Mouse (Mus musculus) G1E (cell line): ENCODE measurements around the gene Tor1a. TPM values are rescaled to one million over a fixed set of nuclear protein-coding genes. Genes with fewer than 3 reads are reported as not detected.
"Not testable (repeated sequence)": the region's sequence is repeated elsewhere in the genome, so short reads cannot be mapped to it uniquely, and the experiment has no call there.

Experiments
- ATAC-seq: 2 replicates; pipeline ENCODE4 v1.8.0; 2016; ENCODE audit warnings: mild to moderate bottlenecking; ENCODE audit not compliant: insufficient number of reproducible peaks, poor library complexity, low FRiP score, severe bottlenecking; ENCODE audit errors: extremely low read depth
- DNase-seq: peaks from one replicate; pipeline ENCODE4 v3.0.0; 2012; ENCODE audit warnings: low spot score
- H3K27me3 ChIP-seq: 2 replicates; pipeline ENCODE4 v1.6.1; 2012; ENCODE audit warnings: mild to moderate bottlenecking, low read length, inconsistent platforms; ENCODE audit not compliant: insufficient read depth
- H3K36me3 ChIP-seq: replicated peaks from 2 replicates; pipeline ENCODE3; 2012; ENCODE audit warnings: mild to moderate bottlenecking, inconsistent platforms
- H3K4me1 ChIP-seq: 2 replicates; pipeline ENCODE4 v1.6.1; 2012; ENCODE audit warnings: low read depth, low read length, inconsistent platforms, mixed read lengths; ENCODE audit not compliant: insufficient read depth
- H3K4me3 ChIP-seq: 2 replicates; pipeline ENCODE4 v1.5.1; 2012; ENCODE audit warnings: low read depth, mild to moderate bottlenecking, inconsistent platforms, low read length, moderate library complexity, mixed read lengths
- H3K9me3 ChIP-seq: replicated peaks from 2 replicates; pipeline ENCODE4 v1.6.1; 2012; ENCODE audit warnings: inconsistent platforms
- CTCF ChIP-seq: IDR thresholded peaks from 2 replicates; pipeline ENCODE4 v1.5.1; 2012; ENCODE audit warnings: low read depth, low read length, inconsistent platforms, mixed read lengths
- GATA1 ChIP-seq: IDR thresholded peaks from 2 replicates; pipeline ENCODE4 v1.6.1; 2012; ENCODE audit warnings: borderline replicate concordance, low read length, inconsistent platforms, mixed read lengths
- GATA2 ChIP-seq: IDR thresholded peaks from 2 replicates; pipeline ENCODE4 v1.6.1; 2012; ENCODE audit warnings: low read depth, low read length, inconsistent platforms, borderline replicate concordance
- POLR2AphosphoS5 ChIP-seq: IDR thresholded peaks from 2 replicates; pipeline ENCODE4 v1.6.1; 2012; ENCODE audit warnings: low read depth, low read length, inconsistent platforms; ENCODE audit not compliant: insufficient replicate concordance
- TAL1 ChIP-seq: conservative IDR thresholded peaks from 2 replicates; pipeline ENCODE4 v1.6.1; 2012; ENCODE audit warnings: low read depth, low read length, inconsistent platforms, mixed read lengths
- polyA plus RNA-seq: library from polyadenylated mRNA; stranded (reverse); fragments of >175 nt; gene quantifications from 2 replicates; pipeline ENCODE4 v1.2.3, GENCODE M21; 2012
- total RNA-seq, 2 experiments: library from RNA; stranded (forward) in 1 of 2; stranded (reverse) in 1 of 2; fragments of 200-1000 nt in 1 of 2; fragments of >200 nt in 1 of 2; fragmentation: Nextera tagmentation in 1 of 2; gene quantifications; 2 replicates each; pipeline ENCODE4 v1.2.3; 2014 to 2017

Tor1a gene
- total and polyA plus RNA-seq, 3 experiments = 33.0 to 94.3 (median 47.0) TPM

GRCm38 (mm10) chr2:30923099-30923498 lies 44.6 kb downstream of the Tor1a start:
- peaks cover 58% of the 10 kb centered on the region for H3K27me3 ChIP-seq
- TF ChIP-seq GATA2 (no peak), TAL1 (no peak), CTCF (no peak), GATA1 (no peak), POLR2AphosphoS5 (no peak)
- ATAC-seq (no peak), DNase-seq (no peak)
- H3K36me3 ChIP-seq = no peaks in the 10 kb centered on the region
- no peak overlapping the region for H3K4me3 ChIP-seq
- H3K4me1 ChIP-seq = no peaks in the 10 kb centered on the region
- no peaks in the 10 kb centered on the region for H3K9me3 ChIP-seq

DNA sequence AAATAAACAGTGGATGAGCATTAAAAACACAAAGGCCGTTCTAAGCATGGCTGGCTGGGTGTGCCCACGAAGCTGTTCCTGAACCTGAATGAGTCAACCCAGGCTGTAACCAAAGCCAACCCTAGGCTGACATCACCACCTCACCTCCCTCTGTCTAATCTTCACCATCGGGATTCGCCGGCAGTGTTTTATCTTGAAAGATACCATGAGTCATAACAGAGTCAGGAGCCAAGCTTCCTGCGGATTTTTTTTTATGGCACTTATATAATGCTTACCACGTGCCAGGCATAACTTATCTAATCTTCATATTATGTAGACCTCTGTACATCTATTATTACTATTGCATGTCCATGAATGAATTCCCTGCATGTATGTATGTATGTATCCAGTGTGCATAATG lies 47.5 kb downstream of the Tor1a start:
- H3K27me3 ChIP-seq = peaks cover 48% of the 10 kb centered on the region
- no peak overlapping the region for H3K4me3 ChIP-seq

GRCm38 (mm10) chr2:30918780-30919329 lies 48.9 kb downstream of the Tor1a start:
- no peak for DNase-seq
- H3K4me3 ChIP-seq = no peak overlapping the region
- no peaks in the 10 kb centered on the region for H3K4me1 ChIP-seq
- peaks cover 39% of the 10 kb centered on the region for H3K27me3 ChIP-seq
- no peak for ATAC-seq
- no peak for TF ChIP-seq GATA2
- no peak for TF ChIP-seq GATA1
- no peak for TF ChIP-seq CTCF
- TF ChIP-seq TAL1 = no peak
- TF ChIP-seq POLR2AphosphoS5 = no peak
- H3K9me3 ChIP-seq = no peaks in the 10 kb centered on the region
- no peaks in the 10 kb centered on the region for H3K36me3 ChIP-seq

More for the DNA sequence above, 47.5 kb downstream of the Tor1a start:
- no peaks in the 10 kb centered on the region for H3K4me1 ChIP-seq
- no peak for TF ChIP-seq CTCF
- no peak for TF ChIP-seq GATA2
- no peaks in the 10 kb centered on the region for H3K9me3 ChIP-seq
- ATAC-seq (no peak), DNase-seq (no peak)
- no peaks in the 10 kb centered on the region for H3K36me3 ChIP-seq

- Histone ChIP-seq H3K27me3 (peaks cover 44% of the 10 kb centered on the region), H3K36me3 (no peaks in the 10 kb centered on the region), H3K4me3 (no peak overlapping the region), H3K9me3 (no peaks in the 10 kb centered on the region), H3K4me1 (no peaks in the 10 kb centered on the region)
- DNase-seq (no peak), ATAC-seq (no peak)
- no peak for TF ChIP-seq POLR2AphosphoS5
- no peak for TF ChIP-seq CTCF
- no peak for TF ChIP-seq GATA2
- TF ChIP-seq TAL1 = no peak
- no peak for TF ChIP-seq GATA1
Observed at GRCm38 (mm10) chr2:30918126-30918525, 49.6 kb downstream of the Tor1a start.

- H3K9me3 ChIP-seq = no peaks in the 10 kb centered on the region
- DNase-seq (no peak), ATAC-seq (no peak)
- TF ChIP-seq GATA2 (no peak), GATA1 (no peak), TAL1 (no peak), POLR2AphosphoS5 (no peak), CTCF (no peak)
- H3K4me3 ChIP-seq = no peak overlapping the region
- H3K36me3 ChIP-seq = no peaks in the 10 kb centered on the region
- H3K4me1 ChIP-seq = no peaks in the 10 kb centered on the region
- peaks cover 48% of the 10 kb centered on the region for H3K27me3 ChIP-seq
Observed at GRCm38 (mm10) chr2:30917649-30918048, 50.1 kb downstream of the Tor1a start.

DNA sequence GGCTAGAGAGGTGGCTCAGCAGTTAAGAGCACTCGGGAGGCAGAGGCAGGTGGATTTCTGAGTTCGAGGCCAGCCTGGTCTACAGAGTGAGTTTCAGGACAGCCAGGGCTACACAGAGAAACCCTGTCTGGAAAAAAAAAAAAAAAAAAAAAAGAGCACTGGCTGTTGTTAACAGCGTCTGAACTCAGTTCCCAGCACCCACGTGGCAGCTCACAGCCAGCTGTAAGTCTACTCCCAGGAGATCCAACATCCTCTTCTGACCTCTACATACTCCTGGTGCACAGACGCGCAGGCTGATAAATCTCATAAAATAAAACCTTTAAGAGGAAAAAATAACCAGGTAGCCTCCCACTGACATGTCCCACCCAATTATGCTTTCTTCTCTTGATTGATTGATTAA lies 51.8 kb downstream of the Tor1a start:
- ATAC-seq, H3K36me3 ChIP-seq, H3K9me3 ChIP-seq, H3K4me3 ChIP-seq, DNase-seq, H3K4me1 ChIP-seq: not testable (repeated sequence)
- H3K27me3 ChIP-seq = peaks cover 41% of the 10 kb centered on the region

GRCm38 (mm10) chr2:30915376-30915775 lies 52.4 kb downstream of the Tor1a start:
- Histone ChIP-seq H3K36me3 (no peaks in the 10 kb centered on the region), H3K4me1 (no peaks in the 10 kb centered on the region), H3K9me3 (no peaks in the 10 kb centered on the region), H3K4me3 (no peak overlapping the region), H3K27me3 (peaks cover 37% of the 10 kb centered on the region)
- no peak for ATAC-seq
- no peak for DNase-seq
- TF ChIP-seq TAL1 = no peak

- H3K4me3 ChIP-seq = no peak overlapping the region
- DNase-seq (no peak), ATAC-seq (no peak)
- TF ChIP-seq TAL1 (no peak), GATA1 (no peak), GATA2 (no peak), POLR2AphosphoS5 (no peak), CTCF (no peak)
- no peaks in the 10 kb centered on the region for H3K9me3 ChIP-seq
- H3K4me1 ChIP-seq = no peaks in the 10 kb centered on the region
- H3K27me3 ChIP-seq = peaks cover 37% of the 10 kb centered on the region
- no peaks in the 10 kb centered on the region for H3K36me3 ChIP-seq
Observed at GRCm38 (mm10) chr2:30914836-30915235, 52.9 kb downstream of the Tor1a start.
